Mouse (Mus musculus) G1E-ER4 (cell line): Measurements from ENCODE around the gene Bsg. TPM values are rescaled to one million over a fixed set of nuclear protein-coding genes. Genes with fewer than 3 reads are reported as not detected.

Experiments used
- GATA1 ChIP-seq: IDR thresholded peaks from one replicate; pipeline ENCODE4 v1.8.0; 2012; ENCODE audit warnings: low read length, inconsistent platforms
- polyA plus RNA-seq: library from polyadenylated mRNA; stranded (reverse); fragments of >175 nt; gene quantifications from 2 replicates; pipeline ENCODE4 v1.2.3, GENCODE M21; 2012

Bsg gene
- 834 and 1,207 TPM in 2 replicates for polyA plus RNA-seq

DNA sequence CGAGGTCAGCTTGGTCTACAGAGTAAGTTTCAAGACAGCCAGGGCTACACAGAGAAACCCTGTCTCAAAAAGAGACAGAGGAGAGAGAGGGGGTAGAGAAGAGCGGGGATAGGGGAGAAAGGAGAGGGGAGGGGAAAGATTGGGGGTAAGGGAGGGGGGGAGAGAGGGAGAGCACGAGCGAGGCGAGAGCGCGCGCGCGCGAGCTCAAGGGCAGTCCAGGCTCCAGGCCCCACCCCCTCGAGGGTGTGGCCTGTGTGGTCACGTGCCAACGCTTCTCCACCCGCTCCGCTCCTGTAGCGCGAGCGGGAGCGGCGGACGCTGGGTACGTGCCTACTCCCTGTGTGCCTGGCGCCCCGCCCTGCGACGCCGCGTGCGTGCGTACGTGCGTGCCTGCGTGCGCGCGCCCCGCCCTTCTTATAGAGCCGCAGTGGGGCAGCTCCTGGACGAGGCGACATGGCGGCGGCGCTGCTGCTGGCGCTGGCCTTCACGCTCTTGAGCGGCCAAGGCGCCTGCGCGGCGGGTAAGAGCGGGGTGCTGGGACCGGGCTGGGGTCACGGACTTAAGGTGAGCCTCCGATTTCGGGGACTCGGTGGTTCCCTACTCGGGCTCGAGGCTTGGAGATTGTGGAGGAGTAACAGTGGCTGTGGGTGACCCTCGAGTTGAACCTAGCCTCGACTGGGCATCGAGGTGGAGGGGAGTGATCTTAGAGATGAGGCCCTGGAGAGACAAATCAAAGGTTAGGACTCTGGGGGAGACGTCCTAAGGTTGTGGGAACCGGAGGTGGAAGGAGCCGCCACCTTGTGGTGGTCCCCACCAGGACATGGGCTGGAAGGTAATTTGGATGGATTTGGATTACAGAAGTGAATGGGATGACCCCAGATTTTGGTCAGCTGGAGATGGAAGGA, at the start of gene Bsg:
Gene Bsg (plus strand): TSS at position 427 of the 905 bp plus-strand sequence.
- no peak for TF ChIP-seq GATA1

DNA sequence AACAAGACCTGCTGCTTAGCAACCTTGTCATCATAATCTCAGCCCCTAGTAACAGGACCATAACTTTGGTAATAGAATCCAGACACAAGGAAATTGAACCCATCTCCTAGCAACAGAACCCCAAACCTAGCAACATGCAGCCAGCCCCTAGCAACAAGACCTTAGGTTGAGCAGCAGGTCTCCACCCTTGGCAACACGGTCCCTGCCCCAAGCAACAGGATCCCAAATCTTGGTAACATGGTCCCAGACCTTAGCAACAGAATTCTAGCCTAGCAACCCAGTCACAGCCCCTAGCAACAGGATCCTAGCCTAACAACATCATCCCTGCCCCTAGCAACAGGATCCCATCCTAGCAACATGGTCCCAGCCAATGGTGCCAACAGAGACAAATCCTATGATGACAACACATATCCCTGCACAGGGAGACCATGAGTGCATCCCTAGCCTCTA, 49.3 kb upstream of the Bsg start:
- TF ChIP-seq GATA1: no peak

DNA sequence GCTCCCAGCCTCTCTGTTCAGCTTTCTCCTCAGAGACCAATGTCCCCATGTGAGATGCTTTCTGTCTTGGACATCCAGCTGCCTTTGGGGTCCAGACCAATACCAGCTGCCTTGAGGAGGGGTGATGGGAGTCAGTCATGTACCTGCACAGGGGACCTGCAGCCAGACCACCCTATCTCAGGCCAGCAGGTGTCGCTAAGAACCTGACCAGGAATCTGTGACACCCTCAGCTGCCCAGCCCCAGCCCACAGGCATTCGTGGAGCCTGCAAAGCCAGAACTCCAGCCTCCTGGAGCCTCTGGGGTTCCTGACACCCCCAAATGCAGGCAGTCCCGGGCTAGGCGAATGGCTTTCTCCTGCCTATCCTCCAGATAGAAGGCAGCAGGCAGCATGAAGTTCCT, 45.5 kb upstream of the Bsg start:
- TF ChIP-seq GATA1: no peak

DNA sequence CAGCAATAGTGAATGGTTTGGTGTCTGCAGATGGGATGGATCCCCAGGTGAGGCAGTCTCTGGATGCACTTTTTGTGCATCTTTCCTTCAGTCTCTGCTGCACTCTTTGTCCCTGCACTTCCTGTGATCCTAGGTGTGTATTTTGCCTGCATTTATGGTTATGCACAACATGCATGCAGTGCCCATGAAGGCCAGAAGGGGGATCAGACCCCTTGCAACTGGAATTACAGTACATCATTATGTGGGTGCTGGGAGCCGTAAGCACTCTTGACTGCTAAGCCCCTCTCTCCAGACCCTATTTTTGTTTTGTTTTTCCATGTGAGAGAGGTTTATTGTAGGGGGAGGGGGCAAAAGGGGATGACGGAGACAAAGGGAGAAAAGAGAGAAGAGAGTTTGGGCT, 44.0 kb upstream of the Bsg start:
- no peak for TF ChIP-seq GATA1

DNA sequence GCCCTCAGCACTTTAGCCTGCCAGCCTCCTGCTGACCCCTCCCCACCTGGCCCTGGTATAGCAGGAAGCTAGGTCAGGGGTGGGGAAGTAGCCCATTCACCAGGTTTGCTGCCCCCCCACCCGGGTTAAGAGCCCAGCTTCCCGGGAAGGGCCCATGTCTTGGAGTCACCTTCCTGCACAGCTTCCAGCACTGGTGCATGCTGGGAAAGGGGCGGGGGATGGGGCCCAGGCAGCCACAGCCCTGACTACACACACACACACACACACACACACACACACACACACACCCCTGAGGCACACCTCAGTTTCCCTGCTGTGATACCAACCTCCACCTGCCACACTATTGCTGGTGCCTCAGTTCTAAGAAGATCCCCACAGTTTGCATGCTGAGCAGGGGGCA, 42.4 kb upstream of the Bsg start:
- no peak for TF ChIP-seq GATA1

DNA sequence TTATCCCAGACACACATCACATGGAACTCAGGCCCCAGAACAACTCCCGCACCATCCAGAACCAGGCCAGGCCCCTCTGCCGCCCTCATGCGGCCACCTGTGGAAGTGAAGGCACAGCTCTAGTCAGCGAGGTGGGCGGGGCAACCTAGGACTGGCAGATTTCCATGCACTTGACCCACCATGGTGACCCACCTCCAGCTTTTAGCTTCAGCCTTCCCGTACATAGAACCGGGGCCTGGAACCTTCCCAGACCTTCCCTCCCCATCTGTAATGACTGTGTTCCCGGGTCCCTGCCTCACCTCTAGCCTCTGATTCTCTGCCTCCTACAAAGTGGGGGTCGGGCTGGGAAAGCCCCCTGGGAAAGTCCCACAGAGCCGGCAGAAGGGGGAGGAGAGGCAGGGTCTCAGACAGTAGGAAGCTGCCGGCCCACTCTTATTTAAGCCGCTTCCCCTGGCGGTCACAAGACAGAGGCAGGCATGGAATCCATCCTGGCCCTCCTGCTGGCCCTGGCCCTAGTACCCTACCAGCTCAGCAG, 40.1 kb upstream of the Bsg start, which contains the start of gene Madcam1:
Gene Madcam1 (plus strand): TSS at position 429 of the 535 bp plus-strand sequence.
- no peak for TF ChIP-seq GATA1

DNA sequence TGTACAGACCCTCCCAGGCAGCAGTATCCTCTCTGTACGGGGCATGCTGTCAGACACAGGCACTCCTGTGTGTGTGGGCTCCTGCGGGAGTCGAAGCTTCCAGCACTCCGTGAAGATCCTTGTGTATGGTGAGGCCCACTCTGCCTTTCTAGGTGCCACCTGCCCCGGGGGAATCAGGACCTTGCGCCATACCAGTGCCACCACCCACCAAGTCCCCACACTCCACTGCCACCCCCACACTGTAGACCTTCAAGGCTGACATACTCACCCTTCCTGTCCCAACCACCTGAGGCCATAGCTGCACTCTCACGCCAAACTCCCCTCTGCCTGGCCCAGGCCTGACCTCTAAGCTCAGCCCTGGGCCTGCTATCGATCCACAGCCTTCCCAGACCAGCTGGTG, 39.2 kb upstream of the Bsg start:
- no peak for TF ChIP-seq GATA1

DNA sequence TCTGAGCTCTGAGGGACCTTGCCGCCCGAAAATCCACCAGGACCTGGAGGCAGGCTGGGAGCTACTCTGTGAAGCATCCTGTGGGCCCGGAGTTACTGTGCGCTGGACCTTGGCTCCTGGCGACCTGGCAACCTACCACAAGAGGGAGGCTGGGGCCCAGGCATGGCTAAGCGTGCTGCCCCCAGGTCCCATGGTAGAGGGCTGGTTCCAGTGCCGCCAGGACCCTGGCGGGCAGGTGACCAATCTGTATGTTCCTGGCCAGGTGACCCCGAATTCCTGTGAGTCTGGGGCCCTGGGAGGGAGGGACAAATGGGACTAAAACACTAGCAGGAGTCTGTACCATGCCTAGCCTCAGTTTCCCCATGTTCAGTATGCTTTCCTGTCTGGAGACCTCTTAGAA, 37.8 kb upstream of the Bsg start:
- no peak for TF ChIP-seq GATA1

DNA sequence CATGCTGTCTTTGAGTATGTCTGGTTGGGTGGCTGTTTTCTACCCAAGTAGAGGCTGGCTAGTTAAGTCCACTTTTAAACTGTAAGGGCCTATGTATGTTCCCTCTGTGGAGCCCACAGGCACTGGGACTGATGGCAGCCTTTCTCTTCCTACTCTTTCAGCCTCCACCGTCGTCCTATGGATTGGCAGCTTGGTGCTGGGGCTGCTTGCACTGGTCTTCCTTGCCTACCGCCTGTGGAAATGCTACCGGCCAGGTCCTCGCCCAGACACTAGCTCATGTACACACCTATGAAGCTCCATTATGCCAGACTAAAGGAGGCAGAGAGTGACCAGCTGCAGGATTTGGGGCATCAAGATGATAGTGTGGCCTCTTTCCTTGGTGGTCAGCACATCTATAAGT, 36.2 kb upstream of the Bsg start:
- TF ChIP-seq GATA1: no peak

DNA sequence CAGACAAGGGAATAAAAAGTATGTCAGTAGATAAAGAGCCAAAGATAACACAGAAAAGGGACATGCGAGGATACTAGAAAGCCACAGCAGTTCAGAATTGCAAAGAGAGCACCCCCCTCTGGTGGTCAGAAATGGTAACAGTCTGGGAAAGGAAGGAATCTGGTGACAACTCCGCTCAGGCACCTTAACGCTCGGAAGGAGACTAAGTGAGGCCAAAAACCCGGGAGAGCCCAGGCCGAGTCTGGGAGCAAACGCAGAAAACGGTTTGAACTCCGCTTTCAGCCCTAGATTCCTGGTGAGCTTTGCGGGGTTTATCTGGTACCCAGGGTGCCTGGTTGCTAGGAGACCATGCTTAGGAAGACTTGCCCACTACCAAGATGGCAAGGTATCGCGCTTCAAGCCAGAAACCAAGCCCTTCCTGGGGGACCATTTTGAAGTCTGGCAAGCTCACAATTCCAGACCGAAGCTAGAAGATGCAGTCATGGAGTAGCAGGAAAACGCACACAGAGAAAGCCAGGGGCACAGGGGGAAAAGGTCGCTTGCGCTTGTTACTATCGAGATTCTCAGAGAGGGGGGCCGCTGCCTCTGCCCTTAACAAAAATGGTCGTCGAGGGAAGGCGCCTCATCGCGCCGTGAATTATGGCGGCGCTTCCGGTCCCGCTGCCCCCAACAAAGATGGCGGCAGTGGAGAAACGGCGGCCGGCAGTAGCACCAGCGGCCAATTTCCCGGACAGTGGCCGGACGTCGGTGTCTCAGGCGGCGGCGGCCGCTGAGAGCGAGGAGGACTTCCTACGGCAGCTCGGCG, 35.3 kb upstream of the Bsg start, which contains the start of gene Tpgs1:
Gene Tpgs1 (plus strand): TSS at position 599 of the 805 bp plus-strand sequence.
- TF ChIP-seq GATA1: no peak

DNA sequence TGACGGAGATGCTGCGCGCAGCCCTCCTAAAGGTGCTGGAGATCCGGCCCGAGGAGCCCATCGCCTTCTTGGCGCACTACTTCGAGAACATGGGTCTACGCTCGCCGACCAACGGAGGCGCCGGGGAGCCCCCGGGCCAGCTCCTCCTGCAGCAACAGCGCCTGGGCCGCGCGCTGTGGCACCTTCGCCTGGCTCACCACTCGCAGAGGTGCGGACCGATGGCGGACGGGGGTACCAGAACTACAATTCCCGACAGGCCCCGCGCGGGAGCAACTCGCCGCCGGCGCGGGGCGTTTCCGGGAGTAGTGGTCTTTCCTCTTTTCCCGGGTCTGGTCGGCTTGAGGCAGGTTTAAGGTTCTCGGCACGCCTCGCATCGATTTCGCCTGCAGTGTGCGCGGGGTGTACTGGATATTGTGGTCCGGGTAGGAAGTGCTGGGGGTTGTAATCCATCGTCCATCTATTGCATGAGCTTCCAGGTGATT, 34.7 kb upstream of the Bsg start:
- no peak for TF ChIP-seq GATA1

DNA sequence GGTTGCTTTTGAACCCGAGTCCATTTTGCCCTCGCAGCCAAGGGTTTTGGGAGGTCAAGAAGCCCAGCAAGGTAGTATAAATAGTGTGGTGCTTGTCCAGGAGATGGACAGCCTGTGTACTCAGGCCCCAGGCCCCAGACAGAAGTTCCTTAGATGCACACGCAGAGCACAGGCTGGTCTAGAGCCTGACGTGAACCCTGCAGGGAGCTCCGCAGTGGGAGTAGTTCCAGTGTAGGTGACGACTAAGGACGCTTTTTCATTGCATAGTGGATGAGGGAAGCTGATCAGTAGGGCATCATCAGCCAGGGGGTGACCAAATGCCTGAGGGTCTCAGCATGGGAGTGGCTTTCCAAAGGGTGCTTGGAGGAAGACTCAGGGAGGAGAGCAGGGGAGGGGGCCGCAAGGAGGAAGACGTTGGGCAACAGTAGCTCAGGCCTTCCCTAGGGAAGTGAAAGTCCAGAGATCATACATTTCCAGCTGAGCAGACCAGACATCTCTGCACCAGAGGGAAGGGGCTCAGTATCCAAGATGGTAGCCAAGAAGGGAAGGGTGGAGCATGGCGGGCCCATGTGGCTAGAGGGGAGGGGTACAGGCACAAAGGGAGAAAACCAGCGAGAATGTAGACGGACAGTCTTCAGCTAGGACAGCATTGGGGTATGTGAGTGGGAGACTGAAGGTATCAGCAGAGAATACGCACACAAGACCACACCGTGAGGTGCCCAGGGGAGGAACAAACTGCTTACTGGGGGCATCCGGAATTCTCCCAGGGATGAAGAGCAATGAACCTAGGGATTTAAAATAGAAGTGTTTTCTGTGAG, 34.0 kb upstream of the Bsg start:
- no peak for TF ChIP-seq GATA1

DNA sequence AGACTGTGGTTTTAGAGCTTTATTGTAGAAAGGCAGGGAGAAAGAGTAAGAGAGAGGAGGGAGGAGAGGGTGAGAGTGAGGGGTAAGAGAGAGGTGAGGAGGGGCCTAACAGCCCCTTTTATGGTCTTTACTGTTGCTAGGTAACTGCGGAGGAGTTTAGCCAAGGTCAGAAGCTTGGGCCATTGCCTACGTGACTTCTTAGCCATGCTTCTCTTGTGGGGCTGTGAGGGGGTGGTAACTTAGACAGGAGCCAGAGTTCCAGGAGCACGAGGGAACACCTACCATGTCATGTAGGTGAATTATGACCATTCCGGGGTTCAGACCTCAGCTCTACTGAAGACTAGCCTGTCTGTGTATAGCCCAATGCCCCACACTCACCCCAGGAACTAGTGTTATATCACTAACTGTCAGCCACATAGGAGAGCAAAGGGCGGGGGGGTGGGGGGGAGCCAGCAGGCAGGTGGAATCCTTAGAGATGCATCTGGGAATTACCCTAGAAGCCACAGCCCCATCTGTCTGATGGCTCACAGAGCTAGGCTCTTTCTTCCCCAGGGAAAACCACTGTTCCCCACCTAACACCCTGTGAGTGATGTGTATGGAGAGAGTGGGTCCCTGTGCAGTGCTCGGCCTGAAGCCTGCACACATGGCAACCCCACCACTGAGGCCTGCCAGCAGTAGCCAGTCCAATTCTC, 32.7 kb upstream of the Bsg start:
- no peak for TF ChIP-seq GATA1

DNA sequence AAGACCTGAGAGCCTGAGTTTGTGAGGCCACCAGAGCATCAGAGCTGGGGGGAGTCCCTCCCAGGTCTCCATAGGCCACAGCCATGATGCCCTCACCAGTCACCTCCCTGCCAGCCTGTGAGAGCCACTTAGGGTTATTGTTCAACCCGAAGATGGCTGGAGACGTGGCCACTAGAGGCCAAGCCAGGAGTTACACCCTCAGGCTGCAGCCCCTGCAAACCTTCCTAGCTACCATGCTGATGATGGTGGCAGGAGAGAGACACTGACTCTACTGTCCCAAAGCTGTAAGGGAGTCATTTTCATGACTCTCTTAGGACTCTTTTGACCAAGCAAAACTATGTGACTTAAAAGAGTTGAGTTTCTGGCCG, 32.2 kb upstream of the Bsg start:
- no peak for TF ChIP-seq GATA1
